Mouse (Mus musculus) 3134 (cell line): ENCODE measurements around the gene Rmnd5b.
"Not testable (repeated sequence)": the region's sequence is repeated elsewhere in the genome, so short reads cannot be mapped to it uniquely, and the experiment has no call there.

Experiments
- DNase-seq: peaks from one replicate; pipeline ENCODE4 v3.0.0-alpha.2; 2011; ENCODE audit warnings: low spot score; ENCODE audit not compliant: insufficient read length; ENCODE audit errors: extremely low read depth

Gene Rmnd5b

DNA sequence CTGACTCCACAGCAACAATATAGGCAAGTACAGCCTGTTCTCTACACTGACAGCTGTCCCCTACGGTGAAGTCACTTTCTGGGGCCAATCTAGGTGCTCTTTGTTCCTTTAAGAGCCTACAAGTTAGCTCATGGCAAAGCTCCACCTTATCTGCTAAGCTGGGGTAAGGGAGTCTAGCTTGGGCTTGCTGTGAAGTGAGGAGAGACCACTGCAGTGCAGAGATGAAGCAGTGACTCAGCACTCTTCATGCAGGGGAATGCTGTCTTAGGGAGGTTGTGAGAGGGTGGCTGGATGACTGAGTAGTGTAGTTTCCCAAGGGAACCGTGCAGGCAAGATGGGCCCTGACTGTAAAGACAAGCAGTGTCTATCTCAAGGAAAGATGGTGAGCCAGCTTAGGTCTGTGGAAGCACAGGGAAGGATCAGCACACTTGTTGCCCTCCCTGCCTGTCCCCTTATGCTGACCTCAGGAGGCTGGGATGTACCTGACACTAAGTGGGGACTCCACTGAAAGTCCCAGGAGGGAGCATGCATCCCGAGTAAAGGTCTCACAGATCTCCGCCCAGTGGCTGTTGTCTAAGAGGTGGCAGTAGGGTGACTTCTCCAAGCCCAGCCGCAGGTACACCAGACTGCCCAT is 10.4 kb downstream of the Rmnd5b start:
- no peak for DNase-seq

DNA sequence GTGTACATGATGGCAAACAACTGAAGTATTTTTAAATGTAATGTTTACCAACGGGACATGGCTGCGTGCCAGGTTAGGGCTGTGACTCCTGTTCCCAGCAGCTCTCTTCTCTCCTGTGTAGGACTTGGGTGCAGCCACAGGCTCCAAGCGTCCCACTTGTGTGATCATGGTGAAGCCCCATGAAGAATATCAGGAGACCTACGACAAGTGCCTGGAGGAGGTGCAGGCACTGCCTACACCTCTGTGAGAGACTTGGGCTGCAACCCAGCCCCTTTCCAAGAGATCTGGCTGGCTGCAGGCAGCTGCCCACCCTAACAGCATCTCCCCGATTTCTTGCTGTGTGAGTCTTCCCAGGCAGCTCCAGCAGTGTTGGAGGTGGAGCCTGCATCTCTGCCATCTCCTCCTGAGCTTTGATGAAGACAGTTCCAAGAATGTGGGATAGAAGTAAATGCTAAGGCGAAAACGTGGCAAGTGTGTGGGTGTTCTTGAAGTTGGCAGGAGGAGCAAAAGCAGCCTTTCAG is 12.7 kb downstream of the Rmnd5b start:
- DNase-seq = no peak

GRCm38 (mm10) chr11:51621776-51622175 is 13.9 kb downstream of the Rmnd5b start:
- DNase-seq = no peak

DNA sequence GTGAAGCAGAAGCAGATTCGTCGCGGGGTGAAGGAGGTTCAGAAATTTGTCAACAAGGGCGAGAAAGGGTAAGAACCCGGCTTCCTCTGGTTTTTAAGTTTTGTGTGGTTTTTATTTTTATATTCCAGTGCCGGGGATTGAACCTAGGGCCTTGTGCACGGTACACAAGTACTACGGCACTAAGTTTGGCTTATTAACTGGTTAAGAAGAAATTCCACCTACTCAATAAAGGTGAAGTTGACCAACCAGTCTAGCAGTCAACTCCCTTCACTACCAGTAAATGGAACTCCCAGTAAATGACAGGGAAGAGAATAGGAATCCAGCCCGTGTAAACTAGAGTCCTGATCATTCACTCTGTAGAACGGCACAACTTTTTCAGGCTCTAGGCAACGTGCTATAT is 15.6 kb downstream of the Rmnd5b start:
- no peak for DNase-seq

DNA sequence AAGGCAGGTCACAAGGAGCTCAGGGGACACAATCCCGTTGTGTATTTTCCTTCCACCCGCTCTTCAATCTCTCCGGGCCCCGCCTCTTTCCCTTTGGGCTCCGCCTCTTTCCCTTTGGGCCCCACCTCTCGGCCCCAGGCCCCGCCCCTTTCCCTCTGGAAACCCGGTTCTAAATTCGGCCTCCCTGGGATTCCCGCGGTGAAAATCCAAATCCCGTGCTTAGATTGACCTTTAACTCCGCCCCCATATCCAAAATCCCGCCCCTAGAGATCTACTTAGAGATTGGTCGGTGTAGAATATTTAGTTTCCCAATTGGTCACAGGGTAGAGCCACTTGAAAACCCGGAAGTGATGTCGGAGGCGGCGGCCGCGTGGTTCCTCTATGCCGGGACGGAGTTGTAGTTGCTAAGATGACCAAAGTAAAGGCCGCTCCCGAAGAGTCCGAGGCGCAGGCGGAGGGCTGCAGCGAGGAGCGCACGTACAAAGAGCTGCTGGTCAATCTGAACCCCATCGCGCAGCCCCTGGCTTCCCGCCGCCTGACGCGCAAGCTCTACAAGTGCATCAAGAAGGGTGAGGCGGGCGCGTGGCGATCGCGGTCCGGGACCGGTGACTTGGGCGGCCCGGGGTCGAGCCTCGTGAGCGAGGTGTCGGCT is 16.2 kb downstream of the Rmnd5b start, which contains the start of gene Nhp2:
Gene Nhp2, plus strand, starts transcription at position 327 of the 652 bp plus-strand sequence.
- DNase-seq = peak; percentile 96

GRCm38 (mm10) chr11:51618894-51619408 is 16.7 kb downstream of the Rmnd5b start:
- no peak for DNase-seq

DNA sequence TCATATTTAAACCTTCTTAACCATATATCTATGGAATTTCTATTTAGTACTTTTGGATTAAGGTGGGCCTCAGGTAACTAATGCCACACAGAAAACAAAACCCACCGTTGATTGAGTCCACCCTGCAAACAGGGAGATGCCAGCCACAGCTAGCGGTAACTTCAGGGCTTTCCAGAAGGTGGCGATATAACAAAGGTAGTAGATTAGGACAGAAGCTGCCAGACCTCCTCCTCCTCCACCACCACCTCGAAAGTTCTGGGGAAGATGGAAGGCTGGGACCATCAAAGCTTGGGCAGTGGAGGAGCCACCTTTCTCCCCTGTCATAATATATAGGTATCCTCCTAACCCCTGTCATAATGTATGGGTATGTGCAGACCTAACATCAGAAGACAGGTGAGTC is 18.0 kb downstream of the Rmnd5b start:
- DNase-seq = no peak

- not testable (repeated sequence) for DNase-seq
Observed at GRCm38 (mm10) chr11:51616113-51616512, 19.6 kb downstream of the Rmnd5b start.

DNA sequence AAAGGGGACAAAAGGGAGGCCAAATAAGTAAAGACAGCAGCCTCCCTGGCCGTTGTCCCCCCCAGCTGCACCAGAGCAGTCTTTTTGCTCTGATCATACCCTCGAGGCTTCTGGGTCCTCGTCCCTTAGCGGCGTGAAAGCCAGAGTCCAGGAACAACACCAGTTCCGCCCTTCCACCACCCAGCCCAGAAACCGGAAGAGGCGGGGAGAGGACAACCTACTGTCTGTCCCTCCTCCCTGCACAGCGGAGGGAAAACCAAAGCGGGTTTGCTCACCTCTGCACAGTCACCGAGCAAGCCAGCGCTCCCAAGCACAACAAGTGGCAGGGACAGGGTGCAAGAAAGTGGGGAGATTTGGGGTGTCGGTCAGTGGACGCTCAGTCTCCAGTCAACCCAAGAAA is 20.1 kb downstream of the Rmnd5b start:
- DNase-seq = peak; percentile 82

DNA sequence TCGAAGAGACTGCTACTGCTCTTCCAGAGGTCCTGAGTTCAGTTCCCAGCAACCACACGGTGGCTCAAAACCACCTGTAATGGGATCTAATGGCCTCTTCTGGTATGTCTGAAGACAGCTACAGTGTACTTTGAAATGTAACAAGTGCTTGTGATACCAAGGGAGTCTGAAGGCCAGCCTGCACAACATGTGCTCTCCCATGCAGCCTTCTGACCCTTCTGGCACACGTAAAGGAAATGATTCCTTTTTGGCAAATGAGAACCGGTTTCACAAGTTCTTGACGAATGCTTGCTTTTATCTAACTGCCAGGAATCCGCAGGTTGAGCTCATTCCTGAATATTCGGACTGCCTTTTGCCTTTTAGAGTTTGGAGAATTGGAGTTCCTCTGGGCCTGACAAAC is 20.6 kb downstream of the Rmnd5b start:
- peak; percentile 49 for DNase-seq

GRCm38 (mm10) chr11:51614256-51614655 is 21.4 kb downstream of the Rmnd5b start:
- DNase-seq = no peak

DNA sequence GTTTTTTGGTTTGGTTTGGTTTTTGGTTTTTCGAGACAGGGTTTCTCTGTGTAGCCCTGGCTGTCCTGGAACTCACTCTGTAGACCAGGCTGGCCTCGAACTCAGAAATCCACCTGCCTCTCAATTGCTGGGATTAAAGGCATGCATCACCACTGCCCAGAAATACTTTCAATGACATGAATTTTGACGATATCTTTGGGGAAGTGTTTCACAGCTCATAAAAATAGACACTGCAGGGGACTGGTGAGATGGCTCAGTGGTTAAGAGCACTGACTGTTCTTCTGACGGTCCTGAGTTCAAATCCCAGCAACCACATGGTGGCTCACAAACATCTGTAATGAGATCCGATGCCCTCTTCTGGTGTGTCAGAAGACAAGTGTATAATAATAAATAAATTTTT is 25.8 kb downstream of the Rmnd5b start:
- DNase-seq = not testable (repeated sequence)

- DNase-seq = no peak
Observed at GRCm38 (mm10) chr11:51609266-51609909, 26.3 kb downstream of the Rmnd5b start.

DNA sequence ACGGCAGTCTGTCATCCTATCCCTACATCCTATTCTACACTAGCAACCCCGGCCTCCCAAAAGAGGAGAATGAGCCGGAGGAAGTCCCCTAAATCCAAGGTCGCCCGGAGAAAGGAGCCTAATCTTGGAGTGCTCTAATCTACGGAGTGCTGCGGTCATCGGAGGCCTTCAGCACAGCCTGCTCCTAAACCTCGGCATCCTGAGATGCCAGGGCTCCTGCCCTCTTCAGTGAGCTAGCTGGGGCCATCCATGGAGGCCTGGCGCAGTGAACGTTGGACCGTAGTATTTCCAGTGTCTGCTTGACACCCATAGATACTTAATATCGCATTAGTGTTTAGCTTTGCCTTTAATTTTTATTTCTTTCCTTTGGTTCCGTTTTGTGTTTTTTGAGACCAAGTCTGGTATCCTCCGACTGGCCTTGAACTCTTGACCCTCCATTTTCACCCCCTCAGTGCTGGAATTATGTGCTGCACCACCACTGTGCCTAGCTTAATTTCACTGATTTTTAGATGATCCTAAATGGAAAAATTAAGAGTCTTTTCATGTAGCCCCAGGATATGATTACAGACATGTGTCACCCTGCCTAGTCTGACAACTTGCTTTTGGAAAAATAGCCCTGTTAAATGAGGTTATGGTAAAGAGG is 28.5 kb downstream of the Rmnd5b start:
- DNase-seq = no peak

DNA sequence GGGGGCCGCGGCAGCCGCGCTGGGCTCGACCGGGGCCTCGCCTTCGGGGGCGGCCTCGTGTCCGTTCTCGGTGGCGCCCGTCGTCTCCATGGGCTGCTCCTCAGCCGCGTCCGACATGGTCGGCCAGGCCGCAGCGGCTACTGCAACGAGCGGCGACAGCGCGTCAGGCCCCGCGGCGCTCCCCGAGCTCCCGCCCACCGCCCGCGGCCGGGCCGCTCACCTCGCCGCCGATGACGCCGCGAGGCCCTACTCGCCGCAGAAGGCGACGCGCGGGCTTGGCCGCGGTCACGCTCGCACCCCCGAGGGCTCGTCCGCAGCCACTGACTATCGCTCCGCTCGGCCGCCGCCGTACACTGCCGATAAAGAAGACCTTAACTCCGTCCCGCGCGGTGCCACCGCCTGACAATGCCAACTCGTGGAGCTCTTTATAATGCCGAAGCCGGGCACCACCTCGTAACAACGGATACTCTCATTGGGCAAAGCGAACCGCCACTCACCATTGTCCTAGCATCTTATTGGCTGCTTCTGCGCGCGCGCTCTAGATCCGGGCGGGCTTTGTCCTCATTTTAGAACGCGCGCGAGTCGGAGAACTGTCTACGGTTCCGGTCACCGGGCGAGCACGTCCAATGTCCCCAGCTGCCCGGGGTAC is 29.1 kb downstream of the Rmnd5b start, which contains the start of gene Hnrnpab:
Gene Hnrnpab, minus strand, starts transcription at position 401 of the 649 bp plus-strand sequence.
- peak; percentile 90 for DNase-seq

DNA sequence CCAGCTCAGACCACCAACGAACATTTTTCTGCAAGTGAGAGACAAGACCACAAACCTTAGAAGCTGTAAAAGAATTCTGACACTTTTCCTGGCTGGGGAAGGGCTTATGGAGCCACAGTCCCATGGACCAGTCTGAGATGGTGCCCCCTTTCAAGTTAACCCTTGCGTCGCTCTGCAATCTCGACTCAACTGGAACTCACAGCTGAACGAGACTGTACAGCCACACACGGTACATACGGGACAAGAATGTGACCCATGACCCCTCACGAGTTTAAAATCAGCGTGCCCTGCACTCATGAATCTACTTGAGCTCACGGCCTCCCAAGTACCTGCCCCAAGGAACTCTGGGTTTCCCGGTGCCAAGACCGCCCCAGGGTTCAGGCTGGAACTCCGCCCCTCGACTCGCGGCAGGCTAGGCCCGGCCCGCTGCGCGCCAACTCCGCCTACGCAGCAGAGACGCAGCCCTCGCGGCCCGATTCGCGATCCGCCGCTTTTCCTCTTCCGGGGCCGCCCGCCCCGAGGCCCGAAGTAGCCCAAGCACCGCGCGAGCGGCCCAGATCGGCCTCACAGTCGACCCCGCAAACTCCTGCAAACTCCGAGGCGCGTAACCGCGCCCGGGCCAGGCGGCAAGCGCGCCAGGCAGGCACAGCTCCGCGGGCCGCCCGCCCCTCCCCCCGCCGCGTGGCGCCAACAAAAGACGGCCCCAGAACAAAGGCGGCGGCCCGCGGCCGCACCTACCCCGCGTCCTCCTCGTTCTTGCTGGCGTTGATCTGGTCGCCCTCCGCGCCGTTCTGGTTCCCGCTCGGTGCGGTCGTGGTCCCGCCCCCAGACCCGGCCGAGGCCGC is 29.9 kb downstream of the Rmnd5b start:
- DNase-seq = peak; percentile 93

GRCm38 (mm10) chr11:51602253-51602652 is 33.4 kb downstream of the Rmnd5b start:
- DNase-seq = no peak

DNA sequence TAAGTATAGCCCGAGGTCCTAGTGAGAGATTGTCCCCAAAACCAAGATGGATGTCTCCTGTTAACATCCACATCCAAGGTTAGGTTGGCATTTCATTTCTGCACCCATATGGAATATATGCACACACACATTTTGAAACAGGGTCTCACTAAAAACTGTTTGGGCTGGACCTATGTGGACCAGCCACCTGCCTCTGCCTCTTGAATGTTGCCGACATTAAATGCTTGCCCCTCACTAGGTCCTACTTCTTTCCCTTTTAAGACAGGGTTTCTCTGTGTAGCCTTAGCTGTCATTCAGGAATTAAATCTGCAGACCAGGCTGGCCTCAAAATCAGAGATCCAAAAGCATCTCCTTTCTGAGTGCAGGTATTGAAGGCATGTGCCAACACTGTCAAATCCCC is 38.1 kb downstream of the Rmnd5b start:
- no peak for DNase-seq

DNA sequence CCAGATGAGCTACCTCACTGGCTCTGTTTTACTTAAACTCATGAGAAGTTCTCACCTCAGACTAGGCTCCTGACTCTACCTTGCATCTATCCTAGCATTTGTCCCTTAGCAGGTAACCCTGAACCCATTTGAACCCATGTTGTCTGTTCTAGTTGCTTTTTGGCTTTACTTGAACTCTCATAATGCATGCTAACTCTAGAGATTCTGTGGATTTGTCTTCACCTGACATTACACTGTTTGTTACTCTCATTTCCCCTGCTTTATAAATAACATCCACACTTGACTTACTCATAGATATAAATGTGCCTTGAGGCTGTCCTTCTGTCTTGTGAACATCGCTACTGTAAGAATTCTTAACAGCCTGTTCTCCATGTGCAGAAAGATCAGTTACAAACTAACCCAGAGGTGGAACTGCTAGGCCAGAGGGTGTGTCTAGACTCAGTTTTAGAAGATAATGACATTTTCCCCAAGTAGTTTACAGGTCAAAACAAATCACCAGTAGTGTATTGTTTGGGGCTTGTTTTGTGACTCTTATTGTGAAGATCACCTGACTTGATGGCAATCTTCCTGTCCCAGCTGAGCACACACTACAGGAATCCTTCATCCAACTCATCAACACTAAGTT is 40.1 kb downstream of the Rmnd5b start:
- no peak for DNase-seq
